ENCODE assay signal across 9 mouse cellular contexts in the genomic region with DNA sequence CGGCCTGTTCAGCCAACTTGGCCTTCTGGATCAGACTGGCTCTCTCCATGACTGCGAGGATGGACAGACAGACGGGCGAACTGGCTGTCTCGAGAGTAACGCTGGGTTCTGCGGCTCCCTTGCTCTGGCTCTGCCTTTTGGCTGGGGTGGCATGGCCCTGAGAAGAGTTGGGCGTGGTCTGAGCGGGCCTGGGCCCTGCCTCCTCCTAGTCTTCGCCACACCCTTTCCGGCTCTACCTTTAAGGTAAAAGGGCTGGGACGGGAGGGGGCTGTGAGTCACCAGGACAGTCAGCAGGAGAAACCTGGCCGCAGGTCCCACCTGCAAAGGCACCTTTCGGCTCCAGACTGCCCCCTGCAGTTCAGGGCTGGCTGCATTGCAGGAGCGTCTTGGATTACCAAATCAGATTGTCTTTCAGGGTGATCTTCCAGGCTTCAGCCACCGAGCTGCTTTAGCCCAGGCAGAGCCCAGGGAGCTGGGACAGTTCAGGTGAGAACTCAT. TPM values are rescaled to one million over a fixed set of nuclear protein-coding genes. Genes with fewer than 3 reads are reported as not detected.
A peak's percentile ranks its signal among the peaks of the same experiment; 100 is the strongest.
DNase-seq lines count a peak whose midpoint lies in the region; ATAC-seq and TF ChIP-seq lines count a peak whose summit lies in the region.
"Had no signal": no experiment of that assay in that cellular context is flagged by ENCODE, and none has a peak within 500 bp of the region (broad histone marks: within the 10 kb centered on the region; RNA-seq: fewer than 3 reads in every experiment).

A gene (minus strand): TSS at position 448 of the 498 bp plus-strand sequence.

- no peak for ATAC-seq in limb, embryonic 11.5 days (ENCODE audit: insufficient number of reproducible peaks, low FRiP score, low TSS enrichment, low read depth)
- ATAC-seq in midbrain, postnatal 0 days (ENCODE audit: low FRiP score) = no peak

- peak within 1 kb of the TSS; percentile 24; the same call in 1 of the 2 replicates for H3K4me2 ChIP-seq in limb, embryonic 11.5 days (ENCODE audit: low read depth, severe bottlenecking)
- H3K4me2 ChIP-seq in midbrain, postnatal 0 days (ENCODE audit: low read depth, low read length, poor library complexity, severe bottlenecking) = no peak within 1 kb of the TSS

- H3K9ac ChIP-seq in limb, embryonic 11.5 days (ENCODE audit: low read length) = peak within 1 kb of the TSS; percentile 4; the same call in 1 of the 2 replicates
- H3K9ac ChIP-seq in midbrain, postnatal 0 days (replicated peaks; ENCODE audit: low read length, poor library complexity, severe bottlenecking) = no peak within 1 kb of the TSS

- peak; percentile 33 for TF ChIP-seq CTCF in midbrain, postnatal 0 days (IDR thresholded peaks at IDR 0.05)

- WGBS in hindbrain, embryonic 10.5 days = 2% methylated on average over 16 of the region's 16 CpGs
- 2% methylated on average over 16 of the region's 16 CpGs for WGBS in limb, embryonic 11.5 days
- WGBS in midbrain, postnatal 0 days = 5% methylated on average over 16 of the region's 16 CpGs

- H3K36me3 ChIP-seq in hindbrain, embryonic 10.5 days = peaks cover 32% of the 10 kb centered on the region
- peaks cover 3% of the 10 kb centered on the region; the same call in 1 of the 2 replicates for H3K36me3 ChIP-seq in limb, embryonic 11.5 days (ENCODE audit: control insufficient read depth, insufficient read depth, low read length)
- peaks cover 19% of the 10 kb centered on the region for H3K36me3 ChIP-seq in midbrain, postnatal 0 days (ENCODE audit: insufficient read depth, low read length)

- H3K4me3 ChIP-seq in hindbrain, embryonic 10.5 days = peak within 1 kb of the TSS; percentile 36
- H3K4me3 ChIP-seq in limb, embryonic 11.5 days (ENCODE audit: low read depth, low read length) = 0 out of 2 replicates have a peak within 1 kb of the TSS, but pooled peaks have one; percentile 10
- H3K4me3 ChIP-seq in midbrain, postnatal 0 days (ENCODE audit: low read depth, low read length) = no peak within 1 kb of the TSS
- H3K4me3 ChIP-seq: erythroblast, embryonic 14.5 days had no signal

- H3K27me3 ChIP-seq in hindbrain, embryonic 10.5 days (ENCODE audit: insufficient read depth, poor library complexity, severe bottlenecking) = peaks cover 70% of the 10 kb centered on the region
- peaks cover 28% of the 10 kb centered on the region for H3K27me3 ChIP-seq in limb, embryonic 11.5 days (ENCODE audit: control insufficient read depth, insufficient read depth, low read length)
- peaks cover 40% of the 10 kb centered on the region for H3K27me3 ChIP-seq in midbrain, postnatal 0 days (ENCODE audit: insufficient read depth, low read length)

- DNase-seq in spleen, adult 18-20 months = peak; percentile 58 to 75
- no peak for DNase-seq in spleen, adult 12 weeks (ENCODE audit: low spot score)
- peak; percentile 59 for DNase-seq in embryo, embryonic 9.5 days (ENCODE audit: extremely low spot score)
- DNase-seq in hindbrain, embryonic 10.5 days (ENCODE audit: low spot score) = peak; percentile 41
- DNase-seq in limb, embryonic 11.5 days (ENCODE audit: low spot score) = peak; percentile 75
- no peak for DNase-seq in midbrain, postnatal 0 days (ENCODE audit: low spot score)
- DNase-seq in thymus, postnatal 14 days = peak; percentile 71
- DNase-seq in layer of hippocampus, adult 9-10 months (ENCODE audit: low spot score) = no peak

- peaks cover 31% of the 10 kb centered on the region for H3K4me1 ChIP-seq in hindbrain, embryonic 10.5 days (replicated peaks)
- peaks cover 9% of the 10 kb centered on the region; the same call in 1 of the 2 replicates for H3K4me1 ChIP-seq in limb, embryonic 11.5 days (ENCODE audit: control insufficient read depth, insufficient read depth, low read length)
- no peaks in the 10 kb centered on the region for H3K4me1 ChIP-seq in midbrain, postnatal 0 days (ENCODE audit: insufficient read depth, low read length)

- no peak within 1 kb of the TSS for H3K27ac ChIP-seq in hindbrain, embryonic 10.5 days
- no peak within 1 kb of the TSS for H3K27ac ChIP-seq in limb, embryonic 11.5 days (replicated peaks; ENCODE audit: low read depth, low read length)
- H3K27ac ChIP-seq in midbrain, postnatal 0 days (ENCODE audit: low read depth, low read length) = no peak within 1 kb of the TSS

- H3K9me3 ChIP-seq in hindbrain, embryonic 10.5 days = no peaks in the 10 kb centered on the region
- no peaks in the 10 kb centered on the region for H3K9me3 ChIP-seq in limb, embryonic 11.5 days (ENCODE audit: control insufficient read depth, low read length)
- no peaks in the 10 kb centered on the region for H3K9me3 ChIP-seq in midbrain, postnatal 0 days (ENCODE audit: low read length)

RNA-seq across cellular contexts. Expression of the gene that starts here (rescaled TPM):
- polyA plus RNA-seq in hindbrain, embryonic 10.5 days (2016; fragmentation: Nextera tagmentation; extraction: Ambion mirVana) = 16.5 and 33.5 TPM in 2 replicates
- polyA plus RNA-seq in limb, embryonic 11.5 days (2014; fragmentation: Nextera tagmentation; extraction: Ambion mirVana) = 34.9 and 45.1 TPM in 2 replicates
- 2.0 and 3.6 TPM in 2 replicates for total RNA-seq in midbrain, postnatal 0 days (2014; rRNA removed)
- 0.67 and 0.86 TPM in 2 replicates for polyA plus RNA-seq in midbrain, postnatal 0 days (2015; fragmentation: Nextera tagmentation; extraction: Ambion mirVana)

Comparison
In these comparisons a context has a peak if more than half of its experiments do, and no peak if none do; other contexts are left out.
1. DNase-seq: peak in spleen, adult 18-20 months (2 of 2), embryo, embryonic 9.5 days (single experiment), hindbrain, embryonic 10.5 days (single experiment), limb, embryonic 11.5 days (single experiment) and thymus, postnatal 14 days (single experiment); none in spleen, adult 12 weeks (single experiment), midbrain, postnatal 0 days (single experiment) and layer of hippocampus, adult 9-10 months (single experiment).